Mouse (Mus musculus): ENCODE results near the gene Lpcat4. TPM values are rescaled to one million over a fixed set of nuclear protein-coding genes. Genes with fewer than 3 reads are reported as not detected.
"Not testable (repeated sequence)": the region's sequence is repeated elsewhere in the genome, so short reads cannot be mapped to it uniquely, and the experiment has no call there.

Lpcat4 gene
- polyA plus RNA-seq, 1 experiment: 70.0 TPM

- H3K36me3 ChIP-seq (ENCODE audit: control insufficient read depth, insufficient read depth, low read length): no peaks in the 10 kb centered on the region
- WGBS: 96% methylated on average over 6 of the region's 6 CpGs
These were observed 34.2 kb downstream of the Lpcat4 start for GRCm38 (mm10) chr2:112273474-112273873.

GRCm38 (mm10) chr2:112276870-112277269 lies 37.6 kb downstream of the Lpcat4 start:
- Histone ChIP-seq H3K4me3 (ENCODE audit: control insufficient read depth, insufficient read depth, low read length) (no peak overlapping the region), H3K36me3 (ENCODE audit: control insufficient read depth, insufficient read depth, low read length) (no peaks in the 10 kb centered on the region), H3K27me3 (ENCODE audit: control insufficient read depth, insufficient read depth, low read length) (no peaks in the 10 kb centered on the region), H3K4me1 (replicated peaks; ENCODE audit: control insufficient read depth, insufficient read depth, low read length) (no peaks in the 10 kb centered on the region), H3K27ac (ENCODE audit: control insufficient read depth, insufficient read depth, low read length) (no peak overlapping the region)
- TF ChIP-seq CTCF (IDR thresholded peaks at IDR 0.05; ENCODE audit: borderline replicate concordance, control insufficient read depth, extremely low read depth, insufficient read depth, low read length, poor library complexity) (no peak), POLR2A (IDR thresholded peaks at IDR 0.05; ENCODE audit: control insufficient read depth, extremely low read depth, insufficient read depth, low read length, poor library complexity) (no peak)
- DNase-seq: no peak
- WGBS: 97% methylated on average over 3 of the region's 3 CpGs

More at GRCm38 (mm10) chr2:112273474-112273873, 34.2 kb downstream of the Lpcat4 start:
- H3K4me1 ChIP-seq (replicated peaks; ENCODE audit: control insufficient read depth, insufficient read depth, low read length): peaks cover 11% of the 10 kb centered on the region
- no peak overlapping the region for H3K27ac ChIP-seq (ENCODE audit: control insufficient read depth, insufficient read depth, low read length)
- DNase-seq: no peak
- H3K27me3 ChIP-seq (ENCODE audit: control insufficient read depth, insufficient read depth, low read length): no peaks in the 10 kb centered on the region
- TF ChIP-seq POLR2A (IDR thresholded peaks at IDR 0.05; ENCODE audit: control insufficient read depth, extremely low read depth, insufficient read depth, low read length, poor library complexity) (no peak), CTCF (IDR thresholded peaks at IDR 0.05; ENCODE audit: borderline replicate concordance, control insufficient read depth, extremely low read depth, insufficient read depth, low read length, poor library complexity) (no peak)
- H3K4me3 ChIP-seq (ENCODE audit: control insufficient read depth, insufficient read depth, low read length): no peak overlapping the region

- H3K4me3 ChIP-seq (ENCODE audit: control insufficient read depth, insufficient read depth, low read length): no peak overlapping the region
- no peak overlapping the region for H3K27ac ChIP-seq (ENCODE audit: control insufficient read depth, insufficient read depth, low read length)
- TF ChIP-seq CTCF (IDR thresholded peaks at IDR 0.05; ENCODE audit: borderline replicate concordance, control insufficient read depth, extremely low read depth, insufficient read depth, low read length, poor library complexity): no peak
- TF ChIP-seq POLR2A (IDR thresholded peaks at IDR 0.05; ENCODE audit: control insufficient read depth, extremely low read depth, insufficient read depth, low read length, poor library complexity): no peak
- H3K4me1 ChIP-seq (replicated peaks; ENCODE audit: control insufficient read depth, insufficient read depth, low read length): peaks cover 6% of the 10 kb centered on the region
- 98% methylated on average over 1 of the region's 1 CpGs for WGBS
- H3K36me3 ChIP-seq (ENCODE audit: control insufficient read depth, insufficient read depth, low read length): no peaks in the 10 kb centered on the region
- DNase-seq: no peak
- H3K27me3 ChIP-seq (ENCODE audit: control insufficient read depth, insufficient read depth, low read length): no peaks in the 10 kb centered on the region
These were observed 43.6 kb downstream of the Lpcat4 start for GRCm38 (mm10) chr2:112282846-112283245.

- Histone ChIP-seq H3K36me3 (ENCODE audit: control insufficient read depth, insufficient read depth, low read length) (no peaks in the 10 kb centered on the region), H3K4me3 (ENCODE audit: control insufficient read depth, insufficient read depth, low read length) (peak overlapping the region; percentile 10; the same call in 1 of the 2 replicates), H3K4me1 (replicated peaks; ENCODE audit: control insufficient read depth, insufficient read depth, low read length) (peaks cover 6% of the 10 kb centered on the region), H3K27me3 (ENCODE audit: control insufficient read depth, insufficient read depth, low read length) (no peaks in the 10 kb centered on the region), H3K27ac (ENCODE audit: control insufficient read depth, insufficient read depth, low read length) (peak overlapping the region; percentile 58; the same call in 1 of the 2 replicates)
- DNase-seq: no peak
- WGBS: 32% methylated on average over 21 of the region's 21 CpGs
- TF ChIP-seq POLR2A (IDR thresholded peaks at IDR 0.05; ENCODE audit: control insufficient read depth, extremely low read depth, insufficient read depth, low read length, poor library complexity): no peak
- TF ChIP-seq CTCF (IDR thresholded peaks at IDR 0.05; ENCODE audit: borderline replicate concordance, control insufficient read depth, extremely low read depth, insufficient read depth, low read length, poor library complexity): 0 out of 2 replicates have a peak, but pooled peaks have one; percentile 10
These were observed 45.2 kb downstream of the Lpcat4 start for GRCm38 (mm10) chr2:112284363-112285030.

GRCm38 (mm10) chr2:112285031-112285390 lies 45.7 kb downstream of the Lpcat4 start:
- no peaks in the 10 kb centered on the region for H3K27me3 ChIP-seq (ENCODE audit: control insufficient read depth, insufficient read depth, low read length)
- WGBS: 70% methylated on average over 6 of the region's 6 CpGs
- H3K4me1 ChIP-seq (replicated peaks; ENCODE audit: control insufficient read depth, insufficient read depth, low read length): peaks cover 6% of the 10 kb centered on the region
- DNase-seq: no peak
- H3K27ac ChIP-seq (ENCODE audit: control insufficient read depth, insufficient read depth, low read length): no peak overlapping the region
- H3K4me3 ChIP-seq (ENCODE audit: control insufficient read depth, insufficient read depth, low read length): no peak overlapping the region
- H3K36me3 ChIP-seq (ENCODE audit: control insufficient read depth, insufficient read depth, low read length): no peaks in the 10 kb centered on the region
- no peak for TF ChIP-seq CTCF (IDR thresholded peaks at IDR 0.05; ENCODE audit: borderline replicate concordance, control insufficient read depth, extremely low read depth, insufficient read depth, low read length, poor library complexity)
- no peak for TF ChIP-seq POLR2A (IDR thresholded peaks at IDR 0.05; ENCODE audit: control insufficient read depth, extremely low read depth, insufficient read depth, low read length, poor library complexity)

GRCm38 (mm10) chr2:112286062-112286461 lies 46.8 kb downstream of the Lpcat4 start:
- H3K36me3 ChIP-seq (ENCODE audit: control insufficient read depth, insufficient read depth, low read length); H3K4me1 ChIP-seq (replicated peaks; ENCODE audit: control insufficient read depth, insufficient read depth, low read length); H3K4me3 ChIP-seq (ENCODE audit: control insufficient read depth, insufficient read depth, low read length); H3K27me3 ChIP-seq (ENCODE audit: control insufficient read depth, insufficient read depth, low read length); DNase-seq; H3K27ac ChIP-seq (ENCODE audit: control insufficient read depth, insufficient read depth, low read length): not testable (repeated sequence)
- 97% methylated on average over 1 of the region's 1 CpGs for WGBS

- Histone ChIP-seq H3K4me1 (replicated peaks; ENCODE audit: control insufficient read depth, insufficient read depth, low read length) (peaks cover 6% of the 10 kb centered on the region), H3K4me3 (ENCODE audit: control insufficient read depth, insufficient read depth, low read length) (no peak overlapping the region), H3K36me3 (ENCODE audit: control insufficient read depth, insufficient read depth, low read length) (no peaks in the 10 kb centered on the region), H3K27ac (ENCODE audit: control insufficient read depth, insufficient read depth, low read length) (no peak overlapping the region), H3K27me3 (ENCODE audit: control insufficient read depth, insufficient read depth, low read length) (no peaks in the 10 kb centered on the region)
- WGBS: 59% methylated on average over 4 of the region's 4 CpGs
- DNase-seq: no peak
- no peak for TF ChIP-seq POLR2A (IDR thresholded peaks at IDR 0.05; ENCODE audit: control insufficient read depth, extremely low read depth, insufficient read depth, low read length, poor library complexity)
- TF ChIP-seq CTCF (IDR thresholded peaks at IDR 0.05; ENCODE audit: borderline replicate concordance, control insufficient read depth, extremely low read depth, insufficient read depth, low read length, poor library complexity): no peak
These were observed 47.8 kb downstream of the Lpcat4 start for GRCm38 (mm10) chr2:112287059-112287458.
